Mouse (Mus musculus) heart, embryonic 16.5 days (tissue): ENCODE data around the gene Ostc. TPM values are rescaled to one million over a fixed set of nuclear protein-coding genes. Genes with fewer than 3 reads are reported as not detected.

Experiments used
- ATAC-seq: fragments of 200-750 bp; cut with Nextera tagmentation; replicated peaks from 2 replicates; pipeline ENCODE4 v1.8.0; 2017; ENCODE audit warnings: moderate number of reproducible peaks; ENCODE audit not compliant: insufficient read depth, low FRiP score; ENCODE audit errors: extremely low read depth
- H3K27ac ChIP-seq: fragments of 300-500 bp; sonication (generic); 2 replicates; pipeline ENCODE4 v1.5.1; 2014; ENCODE audit warnings: mild to moderate bottlenecking, low read length, control low read depth, moderate library complexity
- H3K27me3 ChIP-seq: fragments of 300-500 bp; sonication (generic); 2 replicates; pipeline ENCODE4 v1.6.1; 2014; ENCODE audit warnings: low read length, mixed read lengths; ENCODE audit not compliant: control insufficient read depth, insufficient read depth
- H3K36me3 ChIP-seq: fragments of 300-500 bp; sonication (generic); 2 replicates; pipeline ENCODE4 v1.6.1; 2014; ENCODE audit not compliant: control insufficient read depth, insufficient read depth
- H3K4me1 ChIP-seq: fragments of 300-500 bp; sonication (generic); 2 replicates; pipeline ENCODE4 v1.6.1; 2014; ENCODE audit warnings: low read length, mixed read lengths; ENCODE audit not compliant: control insufficient read depth, insufficient read depth
- H3K4me2 ChIP-seq: fragments of 300-500 bp; sonication (generic); 2 replicates; pipeline ENCODE4 v1.6.1; 2014; ENCODE audit warnings: low read depth, mild to moderate bottlenecking, control low read depth, low read length
- H3K4me3 ChIP-seq: fragments of 300-500 bp; sonication (generic); 2 replicates; pipeline ENCODE4 v1.5.1; 2014; ENCODE audit warnings: mild to moderate bottlenecking, control low read depth, low read length
- H3K9ac ChIP-seq: fragments of 300-500 bp; sonication (generic); 2 replicates; pipeline ENCODE4 v1.6.1; 2014; ENCODE audit warnings: low read length, control low read depth
- H3K9me3 ChIP-seq: fragments of 300-500 bp; sonication (generic); replicated peaks from 2 replicates; pipeline ENCODE4 v1.6.1; 2016; ENCODE audit warnings: low read length; ENCODE audit not compliant: control insufficient read depth
- WGBS: fragments of 180-500 bp; shearing (Covaris S2); extraction: QIAGEN DNeasy Blood & Tissue Kit; methylation state at CpG from one replicate; pipeline ENCODE4 v1.1.7; 2014; 5-methylcytosine and 5-hydroxymethylcytosine counted together
- polyA plus RNA-seq: library from polyadenylated mRNA; unstranded; fragments of >200 nt; fragmentation: Nextera tagmentation; extraction: Ambion mirVana; gene quantifications from 2 replicates; pipeline ENCODE4 v1.2.1, GENCODE M21; 2015

The Ostc gene
- polyA plus RNA-seq, 1 experiment from 2014 or later: 231 TPM

DNA sequence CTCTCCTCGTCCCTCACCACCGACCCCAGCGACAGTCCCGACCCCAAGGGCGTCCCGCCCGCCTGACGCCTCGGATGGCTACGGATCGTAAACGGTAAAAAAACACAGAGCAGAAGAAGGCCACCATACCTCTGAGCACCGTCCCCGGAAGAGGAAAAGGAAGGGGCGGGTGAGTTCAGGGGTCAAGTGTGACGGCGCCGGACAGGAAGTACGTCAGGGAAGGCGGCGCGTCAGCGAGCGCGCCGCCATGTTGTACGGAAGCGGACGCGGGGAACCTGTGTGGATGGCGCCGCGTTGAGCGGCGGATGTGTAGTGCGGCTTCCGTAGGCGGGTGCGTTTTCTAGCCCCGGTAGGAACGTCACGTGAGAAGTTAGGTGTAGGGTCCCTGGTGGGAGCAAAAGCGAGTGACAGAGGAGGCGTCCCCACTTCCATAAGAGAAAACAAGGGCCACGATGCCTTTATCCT, 21.0 kb upstream of the Ostc start, which contains the start of gene Rpl34:
TSS of gene Rpl34 (minus strand) at position 210 of the 465 bp plus-strand sequence.
- Histone ChIP-seq H3K4me1 (peaks cover 20% of the 10 kb centered on the region), H3K9me3 (no peaks in the 10 kb centered on the region), H3K4me3 (peak within 1 kb of the TSS; percentile 95), H3K36me3 (peaks cover 35% of the 10 kb centered on the region), H3K27me3 (no peaks in the 10 kb centered on the region), H3K4me2 (peak within 1 kb of the TSS; percentile 94), H3K9ac (peak within 1 kb of the TSS; percentile 95), H3K27ac (peak within 1 kb of the TSS; percentile 83)
- under 1% methylated on average over 45 of the region's 45 CpGs for WGBS
- peak; percentile 99 for ATAC-seq

DNA sequence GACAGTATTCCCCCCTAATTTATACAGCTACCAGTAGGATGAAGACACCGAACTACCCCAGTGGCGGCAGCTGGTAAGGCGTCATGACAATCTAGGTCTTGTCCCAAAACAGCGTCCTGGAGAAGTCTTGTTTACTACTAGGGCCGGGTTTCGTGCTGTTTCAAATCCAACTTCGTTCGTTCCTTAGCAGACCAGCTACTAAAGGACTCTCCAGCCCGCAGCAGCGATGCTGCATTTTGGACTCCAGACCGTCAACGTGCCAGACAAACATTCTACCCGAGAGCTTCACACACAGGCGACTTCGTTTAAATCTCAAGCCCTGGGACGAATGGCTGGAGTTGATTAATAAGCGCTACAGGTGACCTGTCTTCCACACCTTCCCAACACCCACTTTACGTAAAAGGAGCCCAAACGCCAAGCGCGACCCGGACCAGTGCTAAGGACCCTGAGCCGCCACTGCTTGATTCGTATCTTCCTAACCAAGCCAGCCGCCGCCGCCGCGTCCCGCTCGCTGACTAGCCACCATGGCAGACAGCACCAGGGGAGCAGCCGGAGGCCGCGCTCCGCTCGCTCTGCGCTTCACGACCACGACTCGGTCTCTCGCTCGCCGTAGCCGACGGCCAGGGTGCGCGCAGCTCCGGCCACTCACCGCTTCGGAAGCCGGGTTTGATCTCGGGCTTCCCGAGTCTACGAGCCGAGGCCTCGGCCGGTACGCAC, 20.4 kb upstream of the Ostc start:
- H3K27ac ChIP-seq: peak overlapping the region; percentile 83
- ATAC-seq: peak; percentile 59
- 1% methylated on average over 58 of the region's 58 CpGs for WGBS

DNA sequence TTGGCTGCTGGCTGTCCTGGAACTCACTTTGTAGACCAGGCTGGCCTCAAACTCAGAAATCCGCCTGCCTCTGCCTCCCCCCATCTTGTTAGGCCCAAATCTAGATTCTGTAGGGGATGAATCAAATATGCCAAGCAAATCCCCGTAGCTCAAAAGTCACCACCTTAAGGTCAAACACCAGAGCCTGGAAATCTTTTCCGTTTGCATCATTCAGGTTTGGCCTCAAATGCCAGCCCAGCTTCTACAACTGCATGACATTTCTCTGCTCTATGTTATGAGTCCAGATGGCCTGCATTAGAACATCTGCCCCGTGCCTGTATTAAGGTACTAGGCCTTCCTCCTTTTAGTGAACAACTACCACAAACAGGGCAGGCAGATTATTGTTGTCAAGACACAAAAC, 18.4 kb upstream of the Ostc start:
- 81% methylated on average over 4 of the region's 4 CpGs for WGBS
- no peaks in the 10 kb centered on the region for H3K27me3 ChIP-seq
- H3K4me1 ChIP-seq: peaks cover 20% of the 10 kb centered on the region
- no peaks in the 10 kb centered on the region for H3K9me3 ChIP-seq
- no peak overlapping the region for H3K9ac ChIP-seq
- H3K4me2 ChIP-seq: no peak overlapping the region
- no peak overlapping the region for H3K4me3 ChIP-seq
- H3K36me3 ChIP-seq: peaks cover 35% of the 10 kb centered on the region
- ATAC-seq: no peak
- no peak overlapping the region for H3K27ac ChIP-seq

More for the DNA sequence above, 20.4 kb upstream of the Ostc start:
- peak overlapping the region; percentile 95 for H3K9ac ChIP-seq
- H3K4me1 ChIP-seq: peaks cover 20% of the 10 kb centered on the region
- peak overlapping the region; percentile 95 for H3K4me3 ChIP-seq
- H3K4me2 ChIP-seq: peak overlapping the region; percentile 94
- peaks cover 35% of the 10 kb centered on the region for H3K36me3 ChIP-seq
- no peaks in the 10 kb centered on the region for H3K27me3 ChIP-seq
- H3K9me3 ChIP-seq: no peaks in the 10 kb centered on the region

DNA sequence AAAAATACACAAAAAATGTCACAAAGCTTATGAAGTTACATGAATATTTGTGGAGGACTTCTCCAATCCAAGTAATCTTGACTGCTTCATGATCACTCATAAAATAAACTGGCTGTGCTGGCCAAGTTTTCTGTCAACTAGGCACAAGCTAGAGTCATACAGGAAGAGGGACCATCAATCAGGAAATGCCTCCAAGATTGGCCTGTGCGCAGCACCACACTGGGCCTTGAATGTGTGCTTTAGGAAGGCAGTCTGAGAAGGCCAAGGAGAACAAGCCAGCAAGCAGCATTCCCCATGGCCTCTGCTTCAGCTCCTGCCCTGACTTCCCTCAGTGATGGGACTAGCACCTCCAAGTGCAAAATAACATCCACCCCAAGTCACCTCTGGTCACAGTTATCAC, 17.8 kb upstream of the Ostc start:
- ATAC-seq: no peak
- H3K4me1 ChIP-seq: peaks cover 20% of the 10 kb centered on the region
- no peaks in the 10 kb centered on the region for H3K27me3 ChIP-seq
- no peak overlapping the region for H3K27ac ChIP-seq
- peaks cover 35% of the 10 kb centered on the region for H3K36me3 ChIP-seq
- no peaks in the 10 kb centered on the region for H3K9me3 ChIP-seq
- no peak overlapping the region for H3K4me3 ChIP-seq
- no peak overlapping the region for H3K4me2 ChIP-seq
- H3K9ac ChIP-seq: no peak overlapping the region
- 62% methylated on average over 1 of the region's 1 CpGs for WGBS

DNA sequence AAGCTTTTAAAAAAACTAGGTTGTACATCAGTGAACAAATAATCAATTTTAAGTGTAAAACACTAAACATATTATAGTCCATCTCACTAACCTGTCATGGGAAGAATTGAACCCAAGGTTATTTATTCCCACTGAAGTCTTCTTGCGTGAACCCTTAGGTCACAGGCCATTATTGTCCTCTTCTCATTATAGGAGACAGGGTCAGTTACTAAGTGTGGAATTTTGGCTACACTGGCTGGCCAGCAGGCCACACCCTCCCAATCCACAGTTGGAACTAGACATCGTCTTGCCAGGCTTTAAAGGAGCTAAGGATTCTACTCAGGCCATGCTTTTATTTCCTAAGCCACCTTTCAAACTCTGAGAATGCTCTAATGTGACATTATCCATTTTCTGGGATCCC, 16.5 kb upstream of the Ostc start:
- WGBS: 74% methylated on average over 2 of the region's 2 CpGs
- H3K27ac ChIP-seq: no peak overlapping the region
- H3K27me3 ChIP-seq: no peaks in the 10 kb centered on the region
- peaks cover 35% of the 10 kb centered on the region for H3K36me3 ChIP-seq
- no peak for ATAC-seq
- no peak overlapping the region for H3K4me2 ChIP-seq
- no peak overlapping the region for H3K9ac ChIP-seq
- no peaks in the 10 kb centered on the region for H3K9me3 ChIP-seq
- peaks cover 17% of the 10 kb centered on the region for H3K4me1 ChIP-seq
- H3K4me3 ChIP-seq: no peak overlapping the region

DNA sequence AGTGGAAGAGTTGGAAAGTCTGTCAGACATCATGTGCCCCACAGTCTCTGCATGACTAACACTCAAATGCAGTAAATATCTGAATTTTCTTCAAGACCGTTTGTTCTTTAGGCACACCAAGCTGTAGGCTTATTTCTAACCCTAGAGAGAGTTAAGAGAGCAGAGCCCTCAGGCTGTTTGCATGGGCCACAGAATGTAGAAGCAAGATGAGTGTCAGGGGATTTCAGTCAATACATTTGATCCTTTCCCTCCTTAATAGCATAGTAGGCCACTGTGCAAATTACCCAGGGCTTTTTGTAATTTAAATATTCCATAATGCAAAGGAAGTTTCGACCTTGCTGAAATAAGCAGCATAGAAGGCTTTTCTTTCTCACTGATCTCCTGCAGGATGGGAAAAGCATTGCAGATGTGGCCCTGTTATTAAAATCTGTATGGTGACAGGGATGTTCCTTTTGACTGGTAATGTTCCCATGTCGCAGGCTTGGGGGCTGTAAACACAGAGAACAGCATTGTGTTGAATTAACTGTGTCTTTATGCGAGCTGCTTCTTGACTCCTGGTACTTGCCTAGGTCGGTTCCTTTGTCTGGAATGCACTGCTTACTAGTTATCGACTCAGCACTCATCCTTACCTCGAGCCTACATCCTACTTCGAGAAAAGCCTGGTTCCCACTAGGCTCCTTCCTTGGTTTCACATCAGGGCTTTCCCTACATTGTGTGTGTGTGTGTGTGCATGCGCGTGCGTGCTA, 13.7 kb upstream of the Ostc start:
- no peaks in the 10 kb centered on the region for H3K27me3 ChIP-seq
- H3K36me3 ChIP-seq: peaks cover 24% of the 10 kb centered on the region
- no peak overlapping the region for H3K27ac ChIP-seq
- H3K9me3 ChIP-seq: no peaks in the 10 kb centered on the region
- H3K9ac ChIP-seq: no peak overlapping the region
- no peak overlapping the region for H3K4me2 ChIP-seq
- no peak for ATAC-seq
- no peak overlapping the region for H3K4me3 ChIP-seq
- WGBS: 81% methylated on average over 11 of the region's 11 CpGs
- H3K4me1 ChIP-seq: peaks cover 2% of the 10 kb centered on the region; the same call in 1 of the 2 replicates

DNA sequence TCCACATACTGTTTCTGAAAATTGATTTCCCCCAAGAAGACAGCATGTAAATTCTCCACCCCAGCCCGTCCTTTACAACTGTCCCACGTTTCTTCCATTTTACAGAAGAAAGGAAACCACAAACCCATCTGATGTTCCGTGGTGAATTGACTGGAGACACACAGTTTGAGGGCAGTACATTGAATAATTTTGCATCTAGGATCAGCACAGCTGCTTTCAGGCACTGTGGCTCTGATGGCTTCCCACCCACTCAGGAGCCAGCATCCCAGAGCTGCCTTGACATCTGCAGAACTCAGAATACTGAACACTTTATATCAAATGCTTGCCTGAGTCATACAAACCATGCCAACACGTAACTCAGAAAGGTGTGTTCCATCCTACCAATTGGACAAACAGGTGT, 11.0 kb upstream of the Ostc start:
- Histone ChIP-seq H3K4me1 (no peaks in the 10 kb centered on the region), H3K4me3 (no peak overlapping the region), H3K9me3 (no peaks in the 10 kb centered on the region), H3K9ac (no peak overlapping the region), H3K27me3 (no peaks in the 10 kb centered on the region), H3K4me2 (no peak overlapping the region), H3K27ac (no peak overlapping the region), H3K36me3 (no peaks in the 10 kb centered on the region)
- ATAC-seq: no peak
- 76% methylated on average over 4 of the region's 4 CpGs for WGBS

DNA sequence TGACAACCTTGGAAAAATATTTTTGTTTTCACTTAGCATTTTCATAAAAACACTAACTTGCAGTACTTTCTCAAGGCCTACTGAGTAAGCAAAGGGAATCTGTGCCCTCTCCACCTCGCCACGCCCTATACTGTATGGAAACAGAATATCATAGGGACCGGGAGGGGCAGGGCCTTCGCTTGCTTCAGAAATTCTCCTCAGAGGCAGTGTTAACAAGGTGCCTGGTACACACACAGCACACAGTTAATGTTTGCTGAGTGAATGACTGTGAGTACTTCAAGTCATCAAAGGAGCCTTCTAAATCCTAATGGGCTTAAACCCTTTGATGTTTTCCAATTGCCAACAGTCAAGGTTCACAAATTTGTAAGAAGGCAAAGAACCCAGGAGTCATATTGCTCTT, 9.6 kb upstream of the Ostc start:
- Histone ChIP-seq H3K9ac (no peak overlapping the region), H3K9me3 (no peaks in the 10 kb centered on the region), H3K27me3 (no peaks in the 10 kb centered on the region), H3K4me1 (0 out of 2 replicates have a peak, but pooled peaks cover 2% of the 10 kb centered on the region), H3K36me3 (no peaks in the 10 kb centered on the region), H3K27ac (no peak overlapping the region), H3K4me2 (no peak overlapping the region), H3K4me3 (no peak overlapping the region)
- ATAC-seq: no peak
- 88% methylated on average over 4 of the region's 4 CpGs for WGBS

DNA sequence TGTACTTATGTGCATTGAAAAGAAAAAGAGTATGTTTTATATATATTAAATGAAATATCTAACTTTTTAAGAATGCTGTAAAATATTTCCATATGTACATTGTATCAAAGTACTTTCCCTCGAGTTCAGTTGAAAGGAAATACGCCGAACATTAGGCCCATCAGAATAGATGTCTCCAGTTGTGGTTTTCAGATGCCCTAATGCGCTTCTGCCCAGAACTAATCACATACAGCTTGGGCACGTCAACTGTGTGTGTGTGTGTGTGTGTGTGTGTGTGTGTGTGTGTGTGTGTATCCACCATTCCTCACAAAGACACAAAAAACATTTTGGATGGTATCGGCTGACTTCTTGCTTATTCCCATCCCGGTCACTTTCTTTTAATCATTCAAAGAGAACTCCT, 7.3 kb upstream of the Ostc start:
- Histone ChIP-seq H3K36me3 (no peaks in the 10 kb centered on the region), H3K9ac (no peak overlapping the region), H3K4me2 (no peak overlapping the region), H3K4me3 (no peak overlapping the region), H3K27me3 (no peaks in the 10 kb centered on the region), H3K4me1 (0 out of 2 replicates have a peak, but pooled peaks cover 2% of the 10 kb centered on the region), H3K9me3 (no peaks in the 10 kb centered on the region), H3K27ac (no peak overlapping the region)
- ATAC-seq: no peak
- WGBS: 83% methylated on average over 7 of the region's 7 CpGs
